Mouse (Mus musculus) c-Kit-positive CD71-negative TER-119-negative erythroid progenitor cells, embryonic 14.5 days (primary cell): Measurements from ENCODE around the gene Ccdc87.
A peak's percentile ranks its signal among the peaks of the same experiment; 100 is the strongest.
"Not testable (repeated sequence)": the region's sequence is repeated elsewhere in the genome, so short reads cannot be mapped to it uniquely, and the experiment has no call there.

Experiments used
- DNase-seq: peaks from one replicate; pipeline ENCODE4 v3.0.0-alpha.2; 2013; ENCODE audit warnings: low read depth

Gene Ccdc87

DNA sequence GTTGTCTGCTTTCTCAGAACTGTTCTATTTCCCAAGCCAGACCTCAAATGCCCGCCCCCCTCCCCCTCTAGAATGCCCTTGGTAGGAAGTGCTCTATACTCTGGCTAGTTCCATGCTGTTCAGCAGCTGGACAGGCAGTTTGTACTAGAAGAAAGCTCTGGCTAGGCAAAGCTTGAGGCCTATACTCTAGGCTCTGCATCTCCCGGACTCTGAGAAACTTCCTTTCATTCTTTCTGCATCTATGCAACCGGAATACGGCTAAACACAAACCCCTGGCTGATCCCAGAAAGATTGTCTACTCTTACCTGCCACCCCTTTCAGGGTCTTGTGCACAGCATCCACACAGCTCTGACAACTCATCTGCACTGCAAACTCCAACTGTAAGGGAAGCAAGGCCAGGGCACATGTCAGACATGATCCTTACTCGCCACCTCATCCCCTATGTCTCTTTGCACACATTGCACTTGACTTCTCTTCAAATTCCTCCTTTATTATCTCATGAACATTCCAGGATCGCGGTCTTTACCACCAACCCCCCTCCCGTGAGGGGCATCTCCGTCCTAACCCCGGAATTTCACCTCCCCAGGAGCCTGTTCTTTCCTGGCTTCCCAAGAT, 533 bp upstream of the Ccdc87 start:
- DNase-seq: no peak

DNA sequence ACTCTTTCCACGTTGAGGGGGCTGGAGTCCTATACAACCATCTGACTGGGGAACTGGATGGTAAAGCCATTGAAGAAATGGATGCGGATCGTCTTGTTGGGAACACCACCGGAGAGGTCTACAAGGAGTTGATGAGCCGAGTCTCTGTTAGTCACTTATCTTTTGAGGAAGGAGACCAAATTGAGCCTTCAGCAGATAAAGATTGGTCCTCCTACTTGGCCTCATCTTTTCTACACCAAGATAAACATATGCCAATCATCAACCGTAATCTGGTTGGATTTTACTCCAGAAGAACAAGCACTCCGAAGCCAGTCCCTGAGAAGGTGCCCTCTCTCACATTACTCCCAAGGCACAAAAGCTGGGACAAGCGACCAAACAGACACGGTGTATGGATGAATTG, 1.7 kb downstream of the Ccdc87 start:
- DNase-seq: no peak

DNA sequence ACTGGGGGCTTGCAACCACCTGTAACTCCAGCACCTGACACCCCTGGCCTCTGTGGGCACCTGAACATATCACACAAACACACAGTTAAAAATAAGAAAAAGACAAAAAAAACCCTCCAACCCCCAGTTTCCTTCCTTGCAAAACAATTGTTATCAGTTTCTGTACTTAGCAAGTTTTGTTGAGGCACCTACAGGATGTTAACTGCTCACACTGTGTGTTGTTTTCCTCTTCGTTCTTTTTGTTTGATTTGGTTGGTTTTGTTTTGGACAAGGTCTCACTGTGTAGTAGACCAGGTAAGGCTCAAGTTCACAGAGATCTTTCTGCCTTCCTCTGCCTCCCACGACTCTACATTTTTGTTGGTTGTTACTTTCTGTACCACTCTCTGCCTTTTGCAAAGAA, 3.4 kb downstream of the Ccdc87 start:
- no peak for DNase-seq

DNA sequence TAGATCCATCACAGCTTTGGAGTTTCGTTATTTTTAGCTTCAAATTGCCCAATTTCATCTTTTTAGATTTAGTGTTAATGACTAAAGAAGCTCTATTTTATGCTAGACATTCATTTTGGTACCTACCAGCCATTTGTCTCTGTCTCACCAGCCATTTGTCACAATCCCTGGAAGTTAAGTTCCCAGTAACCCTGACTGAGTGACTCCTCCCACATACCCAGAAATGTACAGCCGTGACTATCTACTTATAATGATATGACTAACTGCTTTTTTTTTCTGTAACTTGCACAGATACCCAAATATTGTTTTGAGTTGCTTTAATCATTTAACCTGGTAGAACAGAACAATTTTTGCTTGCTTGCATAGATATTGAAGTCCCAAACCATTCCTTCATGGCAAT, 6.7 kb downstream of the Ccdc87 start:
- no peak for DNase-seq

DNA sequence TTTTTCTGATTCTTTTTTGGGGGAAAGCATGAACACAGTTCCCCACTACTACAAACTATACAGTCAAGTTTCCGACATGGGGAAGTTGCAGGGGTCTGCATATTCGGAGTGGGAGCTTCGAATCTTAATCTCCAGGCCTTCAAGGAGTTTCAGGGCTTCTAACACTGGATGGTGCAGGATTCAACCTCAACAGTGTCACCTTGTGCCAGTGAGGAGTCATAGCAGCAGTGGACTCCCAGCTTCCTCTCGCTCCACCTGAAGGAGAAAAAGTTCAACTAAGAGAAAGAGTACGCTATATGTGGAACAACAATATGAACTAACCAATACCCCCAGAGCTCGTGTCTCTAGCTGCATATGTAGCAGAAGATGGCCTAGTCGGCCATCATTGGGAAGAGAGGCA, 8.3 kb downstream of the Ccdc87 start:
- no peak for DNase-seq

DNA sequence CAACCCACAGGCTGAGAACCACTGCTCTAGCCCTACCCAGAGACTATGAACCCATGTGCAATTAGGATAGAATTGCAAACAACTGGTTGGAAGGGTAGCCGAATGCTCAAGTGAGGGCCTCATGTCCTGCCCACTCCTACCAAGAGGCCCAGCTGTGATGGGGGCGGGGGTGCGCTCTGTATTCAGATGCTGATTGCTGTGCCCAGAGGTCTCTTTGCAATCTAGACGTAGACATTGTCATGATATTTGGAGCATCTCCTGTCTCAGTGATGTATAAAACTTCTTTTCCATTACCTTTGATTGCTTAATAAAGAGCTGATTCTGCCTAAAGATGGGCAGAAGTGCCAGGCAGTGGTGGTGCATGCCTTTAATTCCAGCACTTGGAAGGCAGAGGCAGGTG, 10.6 kb downstream of the Ccdc87 start:
- no peak for DNase-seq

DNA sequence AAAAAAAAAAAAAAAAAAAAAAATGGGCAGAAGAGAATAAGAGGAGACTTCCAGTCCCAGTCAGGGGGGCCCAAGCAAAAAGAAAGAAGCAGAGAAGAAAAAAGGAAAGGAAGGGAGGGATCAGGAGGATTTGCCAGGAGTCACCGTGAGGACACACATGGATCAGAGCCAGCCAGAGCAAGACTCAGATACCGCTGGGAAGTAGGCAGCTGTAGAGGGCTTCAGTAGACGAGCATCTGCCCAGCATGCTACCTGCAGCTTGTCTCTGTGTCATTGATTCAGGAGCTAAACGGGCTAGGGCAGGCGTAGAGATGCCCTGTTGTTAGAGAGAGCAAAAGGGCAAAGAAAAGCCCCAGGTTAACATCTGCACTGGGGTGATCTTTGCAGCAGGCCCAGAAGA, 11.1 kb downstream of the Ccdc87 start:
- no peak for DNase-seq

DNA sequence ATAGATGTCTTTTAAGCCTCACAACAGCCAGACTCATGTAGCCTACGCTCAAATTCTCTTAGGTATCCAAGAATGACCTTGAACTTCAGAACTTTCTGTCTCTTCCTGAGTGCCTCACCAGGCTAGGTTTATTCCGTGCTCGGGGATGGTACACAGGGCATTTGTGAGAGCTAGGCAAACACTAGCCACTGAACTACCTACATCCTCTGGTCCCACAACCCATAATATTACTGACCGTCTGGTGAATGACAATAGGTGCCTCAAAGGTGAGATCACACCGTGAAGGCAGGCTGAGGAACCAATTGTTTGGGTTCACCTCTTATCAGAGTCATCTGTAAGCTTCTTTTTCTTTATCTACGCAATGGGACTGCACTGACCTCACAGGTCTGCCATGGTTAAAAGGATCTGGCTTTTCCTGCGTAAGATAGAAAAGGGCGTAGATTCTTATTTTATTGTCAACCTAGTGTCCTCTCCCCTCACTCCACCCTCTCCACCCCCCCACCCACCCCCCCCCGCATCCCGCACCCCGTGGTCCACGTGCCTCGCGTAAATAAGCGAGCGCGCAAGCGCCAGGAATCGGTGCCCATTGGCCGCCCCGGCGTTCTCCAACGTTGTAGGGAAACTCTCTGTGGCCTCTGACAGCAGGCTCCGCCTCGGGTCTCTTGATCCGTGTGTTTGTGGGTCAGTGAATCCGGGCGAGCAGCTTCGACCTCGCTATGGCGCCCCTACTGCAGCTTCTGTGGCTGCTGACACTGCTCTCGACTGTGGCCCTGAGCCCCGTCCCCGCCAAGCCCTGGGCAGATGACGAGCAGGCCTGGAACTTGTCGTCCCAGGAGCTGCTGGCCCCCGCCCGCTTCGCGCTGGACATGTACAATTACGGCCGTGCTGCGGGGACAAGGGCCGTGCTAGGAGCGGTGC, 15.6 kb downstream of the Ccdc87 start, which contains the start of gene Ctsf:
Gene Ctsf, plus strand, starts transcription at position 579 of the 918 bp plus-strand sequence.
- no peak for DNase-seq

DNA sequence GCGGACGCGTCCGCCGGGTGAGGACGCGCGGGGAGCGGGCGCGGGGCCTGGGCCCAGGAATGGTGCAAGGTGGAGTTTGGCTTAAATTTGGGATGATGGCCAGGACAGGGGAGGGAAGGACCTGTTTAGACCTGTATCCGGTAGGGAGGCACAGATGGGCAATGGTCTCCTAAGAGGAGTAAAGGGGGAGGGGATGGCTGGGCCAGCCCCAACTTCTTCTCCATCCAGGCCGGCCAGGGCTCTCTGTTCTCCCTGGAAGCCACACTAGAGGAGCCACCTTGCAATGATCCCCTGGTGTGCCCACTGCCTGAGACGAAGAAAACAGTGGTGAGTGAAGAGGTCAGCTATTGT, 16.3 kb downstream of the Ccdc87 start:
- no peak for DNase-seq

DNA sequence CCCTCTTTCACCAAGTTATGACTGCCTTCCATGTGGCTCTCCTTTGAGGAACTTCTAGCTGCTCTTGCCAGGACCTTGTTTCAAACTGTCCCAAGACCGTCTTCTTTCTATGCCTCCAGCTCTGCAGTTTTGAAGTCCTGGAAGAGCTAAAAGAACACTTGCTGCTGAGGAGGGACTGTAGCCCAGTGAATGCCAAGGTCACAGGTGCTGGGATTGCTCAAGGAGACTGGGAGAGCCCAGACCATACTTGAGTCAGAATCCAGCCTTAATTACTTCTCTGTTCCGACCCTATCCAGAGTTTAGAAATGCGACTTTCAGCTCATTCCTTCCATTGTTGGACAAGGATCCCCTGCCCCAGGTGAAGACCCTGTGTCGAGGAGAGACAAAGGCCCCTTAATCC, 16.8 kb downstream of the Ccdc87 start:
- no peak for DNase-seq

DNA sequence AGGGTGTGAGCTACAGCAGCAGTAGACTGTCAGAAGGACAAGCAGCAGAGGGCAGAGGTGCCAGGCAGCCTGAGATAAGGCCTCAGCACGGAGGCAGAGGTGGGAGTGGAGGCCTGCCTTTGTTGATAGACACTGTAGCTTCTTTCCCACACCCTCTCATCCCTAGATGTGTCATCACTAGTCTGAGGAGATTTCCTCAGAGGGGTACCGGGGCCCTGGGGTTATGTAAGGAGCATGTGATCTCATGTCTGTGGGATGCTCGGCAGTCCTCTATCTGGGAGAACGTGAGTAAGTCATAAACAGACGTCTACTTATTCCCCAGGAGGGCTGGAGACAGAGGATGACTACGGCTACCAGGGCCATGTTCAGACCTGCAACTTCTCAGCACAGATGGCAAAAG, 19.9 kb downstream of the Ccdc87 start:
- no peak for DNase-seq

DNA sequence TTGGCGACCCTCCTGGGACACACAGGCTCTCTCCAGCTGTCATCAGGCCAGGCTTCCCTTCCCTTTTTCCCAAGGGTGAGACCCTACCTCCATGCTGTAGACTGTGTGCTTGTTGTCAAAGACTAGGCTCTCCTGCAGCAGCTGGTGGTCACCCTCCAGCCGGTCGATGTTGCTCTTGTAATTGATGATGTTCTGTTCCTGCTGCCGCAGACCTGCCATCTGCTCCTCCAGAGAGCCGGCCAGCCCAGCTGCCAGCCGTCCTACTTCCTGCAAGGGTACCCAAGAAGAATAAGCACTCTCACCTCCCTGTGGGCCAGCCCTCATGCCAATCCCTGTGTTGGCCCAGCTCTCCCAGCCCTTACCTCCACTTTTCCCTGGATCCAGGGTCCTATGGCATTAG, 23.9 kb downstream of the Ccdc87 start:
- DNase-seq: no peak

DNA sequence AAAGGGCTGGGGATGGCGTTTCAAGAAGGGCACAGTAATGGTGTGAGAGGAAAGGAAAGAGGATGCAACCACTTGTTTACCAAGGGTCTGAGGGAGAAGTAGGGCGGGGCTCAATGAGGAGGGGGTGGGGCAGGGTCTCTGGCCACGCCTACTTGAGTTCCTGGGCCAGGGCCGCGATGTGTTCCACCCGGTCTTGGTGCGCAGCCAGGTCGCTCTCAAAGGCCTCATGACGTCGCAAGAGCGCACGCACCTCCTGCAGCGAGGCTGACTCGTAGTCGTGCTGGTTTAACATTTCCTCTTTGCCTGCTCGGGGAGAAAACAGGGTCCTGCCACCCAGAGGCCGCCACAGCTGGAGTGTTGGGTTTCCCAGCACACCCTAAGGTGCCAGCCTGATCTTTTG, 26.0 kb downstream of the Ccdc87 start:
- DNase-seq: no peak

DNA sequence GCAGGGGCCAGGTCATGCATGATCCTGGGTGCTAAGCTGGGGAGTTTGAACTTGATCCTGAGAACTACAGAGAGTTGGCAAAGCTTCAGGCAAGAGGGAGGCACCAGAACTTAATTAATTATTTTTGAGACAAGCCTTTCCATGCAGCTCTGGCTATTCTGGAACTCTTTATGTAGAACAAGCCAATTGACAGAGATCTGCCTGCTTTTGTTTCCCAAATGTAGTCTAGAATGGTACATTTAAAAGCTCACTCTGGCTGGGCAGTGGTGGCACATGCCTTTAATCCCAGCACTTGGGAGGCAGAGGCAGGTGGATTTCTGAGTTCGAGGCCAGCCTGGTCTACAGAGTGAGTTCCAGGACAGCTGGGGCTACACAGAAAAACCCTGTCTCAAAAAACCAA, 35.4 kb downstream of the Ccdc87 start:
- not testable (repeated sequence) for DNase-seq

DNA sequence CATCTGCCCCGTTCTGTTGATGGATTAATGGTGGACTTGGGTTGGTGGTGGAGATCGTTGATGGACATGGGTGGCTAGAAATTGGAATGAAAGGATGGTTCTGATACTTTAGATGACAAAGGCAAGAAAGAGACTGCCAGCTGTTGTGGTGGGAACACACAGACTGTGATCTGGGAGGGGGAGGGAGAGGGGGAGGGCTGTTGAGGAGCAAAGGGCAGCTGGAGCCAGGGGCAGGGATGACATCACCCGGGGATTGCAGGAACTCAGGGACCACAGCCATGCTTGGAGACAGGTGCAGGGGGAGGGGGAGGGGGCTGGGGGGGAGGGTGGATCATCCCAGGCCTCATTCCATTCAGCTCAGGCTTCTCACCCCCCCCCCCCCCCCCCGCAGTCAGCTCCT, 37.1 kb downstream of the Ccdc87 start:
- DNase-seq: no peak

DNA sequence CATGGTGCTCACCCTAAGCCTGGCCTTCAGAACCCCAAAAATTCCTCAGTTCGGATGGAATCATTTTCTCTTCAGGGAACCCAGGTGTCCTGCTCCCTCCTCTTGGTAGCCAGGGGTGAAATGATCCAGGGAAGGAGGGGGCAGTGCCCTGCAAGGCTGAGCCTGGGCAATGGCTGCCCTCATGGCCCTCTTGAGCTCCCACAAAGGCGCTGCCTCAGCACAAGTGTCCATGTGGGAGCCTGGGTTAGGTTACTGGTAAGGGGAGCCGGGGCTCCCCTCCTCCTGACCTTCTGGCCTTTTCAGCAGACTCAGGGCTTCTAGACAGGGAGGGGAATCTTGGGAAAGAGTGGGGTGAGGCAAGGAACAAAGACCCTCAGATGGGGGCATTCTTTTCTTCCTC, 37.6 kb downstream of the Ccdc87 start:
- DNase-seq: no peak

DNA sequence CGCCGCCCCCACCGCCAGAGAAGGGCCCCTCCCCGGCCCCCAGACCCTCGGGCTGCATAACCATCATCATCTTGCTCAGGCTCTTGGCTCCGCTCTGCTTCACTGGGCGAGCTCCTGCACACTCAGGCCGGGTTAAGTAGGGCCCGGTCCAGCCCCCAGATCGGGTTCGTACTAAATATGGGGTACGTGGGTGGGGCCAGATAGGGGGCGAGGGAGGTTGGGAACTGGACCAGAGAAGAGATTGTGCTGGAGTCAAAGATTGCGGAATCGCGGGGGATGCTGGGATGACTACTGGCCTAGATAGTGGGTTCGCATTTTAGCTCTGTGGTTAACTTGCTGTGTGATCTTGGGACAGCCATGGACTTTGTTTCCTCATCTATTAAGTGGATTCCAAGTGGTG, 38.6 kb downstream of the Ccdc87 start, which contains the start of gene Actn3:
Gene Actn3, minus strand, starts transcription at position 125 of the 400 bp plus-strand sequence.
- DNase-seq: no peak

DNA sequence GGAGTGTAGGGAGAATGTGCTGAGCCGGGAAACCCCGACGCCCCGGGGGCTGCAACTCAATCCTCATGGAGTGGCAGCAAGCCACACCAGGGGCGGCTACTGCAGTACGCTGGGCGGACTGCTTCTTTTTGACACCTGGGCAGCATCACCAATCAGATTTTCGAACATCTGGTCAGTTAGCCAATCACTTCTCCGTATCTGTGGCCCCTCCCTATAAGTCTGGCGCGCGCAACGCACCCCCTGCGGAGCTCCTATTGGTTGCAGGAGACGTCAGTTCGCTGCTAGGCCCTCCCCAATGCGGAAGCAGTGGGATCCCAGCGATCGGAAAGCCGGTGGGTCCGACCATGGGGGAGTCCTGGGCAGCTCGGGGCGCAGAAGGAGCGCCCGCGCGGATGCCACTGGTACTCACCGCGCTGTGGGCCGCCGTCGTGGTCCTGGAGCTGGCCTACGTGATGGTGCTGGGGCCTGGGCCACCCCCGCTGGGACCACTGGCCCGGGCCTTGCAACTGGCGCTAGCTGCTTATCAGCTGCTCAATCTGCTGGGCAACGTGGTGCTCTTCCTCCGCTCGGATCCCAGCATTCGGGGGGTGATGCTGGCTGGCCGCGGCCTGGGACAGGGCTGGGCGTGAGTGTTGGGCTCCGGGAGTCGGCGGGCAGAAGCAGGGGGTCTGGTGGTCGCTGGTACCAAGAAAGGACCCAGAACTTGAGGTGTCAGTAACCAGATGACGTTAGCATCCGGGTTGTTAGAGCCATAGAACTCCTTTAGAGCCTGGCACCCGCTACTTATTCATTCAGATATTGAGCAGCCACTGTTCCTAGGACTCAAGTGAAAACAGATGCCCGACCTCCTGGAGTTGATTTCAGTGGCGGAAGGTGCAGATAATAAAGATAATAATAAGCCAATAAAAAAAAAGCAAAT, 39.5 kb downstream of the Ccdc87 start, which contains the start of gene Zdhhc24:
Gene Zdhhc24, plus strand, starts transcription at position 264 of the 919 bp plus-strand sequence.
- peak; percentile 93 for DNase-seq

DNA sequence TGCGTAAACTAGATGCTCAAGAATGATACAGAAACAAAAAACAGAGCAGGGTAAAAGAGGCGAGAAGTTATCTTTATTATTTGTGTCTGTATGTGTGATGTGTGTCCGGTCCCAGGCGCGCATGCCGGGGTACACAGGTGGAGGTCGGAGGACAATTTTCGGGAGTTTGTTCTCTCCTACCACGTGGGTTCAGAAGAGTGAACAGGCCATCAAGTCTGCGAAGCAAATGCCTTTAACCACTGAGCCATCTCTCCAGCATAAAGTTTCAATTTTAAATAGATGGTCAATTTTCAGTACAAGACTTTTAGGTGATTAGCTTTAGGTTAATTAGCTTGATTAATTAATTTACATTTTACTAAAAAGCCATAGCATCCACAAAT, 40.1 kb downstream of the Ccdc87 start:
- no peak for DNase-seq

DNA sequence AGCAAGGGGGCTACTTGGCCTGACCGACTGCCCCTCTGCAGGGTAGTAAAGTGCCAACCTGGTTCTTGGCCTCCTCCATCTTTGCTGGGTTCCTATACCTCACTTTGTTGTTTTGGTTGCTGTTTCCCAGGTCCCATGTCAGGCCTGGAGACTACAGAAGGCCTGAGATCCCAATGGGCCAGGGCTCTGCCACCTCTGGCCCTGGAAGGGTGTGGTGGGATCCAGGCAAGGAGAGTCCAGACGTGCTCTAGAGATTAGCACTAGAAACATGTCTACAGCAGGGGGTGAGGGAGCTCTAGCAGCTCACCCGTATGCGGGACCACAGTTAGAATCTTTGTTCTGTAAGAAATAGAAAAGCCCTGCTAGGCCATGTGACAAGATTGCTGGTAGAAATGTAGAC, 44.8 kb downstream of the Ccdc87 start:
- no peak for DNase-seq

DNA sequence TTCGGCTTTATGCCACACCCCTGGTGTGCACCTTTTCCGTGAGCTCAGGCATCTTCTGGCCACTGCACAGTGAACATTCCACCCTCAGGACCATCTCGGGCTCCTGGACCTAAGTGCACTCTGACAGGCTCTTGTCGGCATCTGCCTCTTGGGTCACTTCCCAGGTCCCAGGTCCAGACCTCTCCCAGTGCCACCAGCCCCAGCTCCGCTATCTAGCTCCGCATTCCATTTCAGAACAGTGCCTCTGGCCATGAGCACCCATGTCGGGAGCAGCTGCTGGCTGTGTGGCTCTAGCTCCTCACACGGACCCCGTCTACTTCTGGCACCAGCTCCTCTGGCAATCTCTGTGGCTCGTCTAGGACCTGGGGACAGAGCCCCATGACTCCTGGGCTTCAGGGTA, 50.6 kb downstream of the Ccdc87 start:
- no peak for DNase-seq

DNA sequence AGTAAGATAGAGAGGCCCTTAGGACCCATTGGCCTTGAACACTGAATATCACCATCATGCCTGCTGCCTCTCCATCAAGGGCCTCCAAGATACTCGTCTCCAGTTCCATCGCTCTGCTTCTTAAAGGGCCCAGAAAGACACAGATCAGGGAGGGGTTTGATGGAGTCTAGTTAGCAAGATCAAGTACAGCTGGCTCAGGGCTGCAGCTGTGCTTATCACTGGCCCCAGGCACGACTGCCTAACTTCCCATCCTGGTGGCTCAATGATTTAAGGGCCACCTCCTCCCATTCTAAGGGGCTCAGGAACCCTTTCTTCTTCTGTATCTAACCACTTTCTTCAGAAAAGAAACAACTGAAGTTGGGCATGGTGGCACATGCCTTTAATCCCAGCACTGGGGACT, 52.6 kb downstream of the Ccdc87 start:
- no peak for DNase-seq
